Mouse (Mus musculus) left cerebral cortex, adult 9 months (tissue): ENCODE data around the gene Smyd2.
A peak's percentile ranks its signal among the peaks of the same experiment; 100 is the strongest.

Experiments used
- DNase-seq, 2 experiments: peaks; one replicate each; pipeline ENCODE4 v3.0.0; 2022; ENCODE audit warnings: low spot score in 2 of 2

The Smyd2 gene

GRCm38 (mm10) chr1:189919756-189920155 lies 2.4 kb downstream of the Smyd2 start:
- DNase-seq, result peak in 1 of 2 experiments; percentile 80

GRCm38 (mm10) chr1:189917126-189917500 lies 5.0 kb downstream of the Smyd2 start:
- no peak for DNase-seq

- DNase-seq, result no peak
Measured at GRCm38 (mm10) chr1:189916422-189917125, 5.6 kb downstream of the Smyd2 start.

- no peak for DNase-seq
Measured at GRCm38 (mm10) chr1:189913093-189913760, 8.9 kb downstream of the Smyd2 start.

- no peak for DNase-seq
Measured at GRCm38 (mm10) chr1:189910685-189911345, 11.3 kb downstream of the Smyd2 start.

GRCm38 (mm10) chr1:189903169-189903568 lies 19.0 kb downstream of the Smyd2 start:
- no peak for DNase-seq

GRCm38 (mm10) chr1:189902413-189902812 lies 19.8 kb downstream of the Smyd2 start:
- DNase-seq, result no peak

GRCm38 (mm10) chr1:189899526-189899925 lies 22.6 kb downstream of the Smyd2 start:
- no peak for DNase-seq

GRCm38 (mm10) chr1:189898708-189899107 lies 23.5 kb downstream of the Smyd2 start:
- no peak for DNase-seq

- no peak for DNase-seq
Measured at GRCm38 (mm10) chr1:189897861-189898260, 24.3 kb downstream of the Smyd2 start.

- DNase-seq, result peak in 1 of 2 experiments; percentile 36
Measured at GRCm38 (mm10) chr1:189894191-189894590, 28.0 kb downstream of the Smyd2 start.

- no peak for DNase-seq
Measured at GRCm38 (mm10) chr1:189888749-189889148, 33.4 kb downstream of the Smyd2 start.

- peak in 1 of 2 experiments; percentile 66 for DNase-seq
Measured at GRCm38 (mm10) chr1:189887518-189887917, 34.6 kb downstream of the Smyd2 start.

GRCm38 (mm10) chr1:189885975-189886374 lies 36.2 kb downstream of the Smyd2 start:
- no peak for DNase-seq

- no peak for DNase-seq
Measured at GRCm38 (mm10) chr1:189884951-189885350, 37.2 kb downstream of the Smyd2 start.

- peak in 1 of 2 experiments; percentile 66 for DNase-seq
Measured at GRCm38 (mm10) chr1:189883531-189884170, 38.5 kb downstream of the Smyd2 start.

- peak in 1 of 2 experiments; percentile 32 for DNase-seq
Measured at GRCm38 (mm10) chr1:189882886-189883285, 39.3 kb downstream of the Smyd2 start.

GRCm38 (mm10) chr1:189880745-189881144 lies 41.4 kb downstream of the Smyd2 start:
- DNase-seq, result no peak

GRCm38 (mm10) chr1:189879965-189880364 lies 42.2 kb downstream of the Smyd2 start:
- no peak for DNase-seq

- DNase-seq, result no peak
Measured at GRCm38 (mm10) chr1:189879212-189879611, 43.0 kb downstream of the Smyd2 start.

GRCm38 (mm10) chr1:189876162-189876561 lies 46.0 kb downstream of the Smyd2 start:
- no peak for DNase-seq

GRCm38 (mm10) chr1:189875439-189875861 lies 46.7 kb downstream of the Smyd2 start:
- DNase-seq, result no peak
